Mouse (Mus musculus) heart, adult 9 months (tissue): ENCODE measurements around the gene Col1a2.

ENCODE experiments used
- DNase-seq, 2 experiments: peaks; one replicate each; pipeline ENCODE4 v3.0.0; 2022; ENCODE audit warnings: low spot score in 2 of 2

Gene Col1a2

GRCm38 (mm10) chr6:4587946-4588345 lies 83.3 kb downstream of the Col1a2 start:
- DNase-seq = no peak

DNA sequence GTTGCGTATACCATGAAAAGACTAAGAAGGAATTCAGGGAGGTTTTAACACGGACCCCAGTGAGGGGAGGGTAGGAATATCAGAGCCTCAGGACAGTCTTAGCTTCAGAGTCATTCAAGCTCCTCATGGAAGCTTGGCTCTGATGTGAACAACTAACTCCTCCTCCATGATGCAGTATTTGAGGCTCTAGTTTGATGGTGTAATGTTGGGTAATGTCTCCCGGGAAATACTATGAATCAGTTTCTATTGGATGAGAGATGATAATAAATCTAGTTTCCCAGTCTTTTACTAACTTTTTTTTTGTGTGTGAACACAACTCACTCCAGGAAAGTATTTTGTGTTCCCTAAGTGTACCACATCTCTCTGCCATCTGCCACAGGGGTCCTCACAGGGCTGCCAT lies 84.1 kb downstream of the Col1a2 start:
- no peak for DNase-seq

DNA sequence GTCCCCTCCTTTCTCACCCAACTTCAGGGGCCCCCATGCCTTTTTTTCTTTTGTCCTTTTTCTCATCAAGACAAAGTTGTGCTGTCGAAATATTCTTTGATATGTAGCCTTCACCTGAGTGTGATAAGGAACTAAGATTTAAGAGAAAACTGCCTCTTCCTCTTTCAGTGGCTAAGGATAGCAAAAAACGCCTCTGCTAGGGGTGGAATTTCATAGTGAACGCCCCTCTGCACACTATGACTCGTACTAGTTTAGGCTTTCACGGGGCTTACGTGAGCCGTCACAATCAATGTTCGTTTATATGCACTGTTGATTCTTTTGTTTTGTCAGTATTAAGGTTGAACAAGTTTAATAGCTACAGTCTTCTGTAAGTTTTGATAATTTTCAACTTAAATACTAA lies 85.5 kb downstream of the Col1a2 start:
- no peak for DNase-seq
